Mouse (Mus musculus): ENCODE data around the gene Bach2. TPM values are rescaled to one million over a fixed set of nuclear protein-coding genes. Genes with fewer than 3 reads are reported as not detected.
A peak's percentile ranks its signal among the peaks of the same experiment; 100 is the strongest.

Gene Bach2
- total RNA-seq, 2 experiments from 2014 or later = 16.8 to 17.9 TPM

- intact Hi-C loops (cut with DNase I) = loop anchor here (1.0 to 5.0 kb wide), 2 partner anchors 25 to 124 kb away; no protein-coding TSS in a partner anchor
- DNase-seq = no peak
These were observed 137.3 kb downstream of the Bach2 start for GRCm38 (mm10) chr4:32375721-32376526.

- intact Hi-C loops (cut with DNase I) = loop anchor here (1.0 to 5.0 kb wide), 2 partner anchors 25 to 124 kb away; no protein-coding TSS in a partner anchor
- no peak for DNase-seq
These were observed 137.9 kb downstream of the Bach2 start for GRCm38 (mm10) chr4:32376527-32376948.

GRCm38 (mm10) chr4:32379140-32379539 lies 140.5 kb downstream of the Bach2 start:
- intact Hi-C loops (cut with DNase I) = loop anchor here (5.0 kb wide), 1 partner anchor 127 kb away; no protein-coding TSS in a partner anchor
- no peak for DNase-seq

GRCm38 (mm10) chr4:32381666-32382381 lies 143.2 kb downstream of the Bach2 start:
- DNase-seq = no peak
- intact Hi-C loops (cut with DNase I) = no loop called here

- intact Hi-C loops (cut with DNase I) = loop anchor here (5.0 kb wide), 1 partner anchor 48 kb away; no protein-coding TSS in a partner anchor
- no peak for DNase-seq
These were observed 146.5 kb downstream of the Bach2 start for GRCm38 (mm10) chr4:32385121-32385520.

GRCm38 (mm10) chr4:32385623-32386022 lies 147.0 kb downstream of the Bach2 start:
- DNase-seq = no peak
- intact Hi-C loops (cut with DNase I) = loop anchor here (5.0 kb wide), 1 partner anchor 48 kb away; no protein-coding TSS in a partner anchor

GRCm38 (mm10) chr4:32386346-32386745 lies 147.7 kb downstream of the Bach2 start:
- intact Hi-C loops (cut with DNase I) = loop anchor here (5.0 kb wide), 1 partner anchor 49 kb away; no protein-coding TSS in a partner anchor
- DNase-seq = peak in 1 of 2 experiments; percentile 33

GRCm38 (mm10) chr4:32386931-32387330 lies 148.3 kb downstream of the Bach2 start:
- intact Hi-C loops (cut with DNase I) = loop anchor here (5.0 kb wide), 1 partner anchor 50 kb away; no protein-coding TSS in a partner anchor
- peak in 1 of 2 experiments; percentile 56 for DNase-seq

- intact Hi-C loops (cut with DNase I) = loop anchor here (5.0 kb wide), 1 partner anchor 50 kb away; no protein-coding TSS in a partner anchor
- DNase-seq = peak; percentile 82 to 83
These were observed 149.1 kb downstream of the Bach2 start for GRCm38 (mm10) chr4:32387479-32388240.

GRCm38 (mm10) chr4:32388564-32388963 lies 150.0 kb downstream of the Bach2 start:
- no peak for DNase-seq
- intact Hi-C loops (cut with DNase I) = loop anchor here (5.0 kb wide), 1 partner anchor 51 kb away; no protein-coding TSS in a partner anchor

GRCm38 (mm10) chr4:32389107-32389800 lies 150.7 kb downstream of the Bach2 start:
- intact Hi-C loops (cut with DNase I) = loop anchor here (5.0 kb wide), 1 partner anchor 52 kb away; no protein-coding TSS in a partner anchor
- DNase-seq = no peak

GRCm38 (mm10) chr4:32391260-32391659 lies 152.7 kb downstream of the Bach2 start:
- intact Hi-C loops (cut with DNase I) = loop anchor here (10.0 kb wide), 1 partner anchor 114 kb away; no protein-coding TSS in a partner anchor
- peak in 1 of 2 experiments; percentile 27 for DNase-seq

GRCm38 (mm10) chr4:32393226-32393625 lies 154.6 kb downstream of the Bach2 start:
- intact Hi-C loops (cut with DNase I) = loop anchor here (10.0 kb wide), 1 partner anchor 112 kb away; no protein-coding TSS in a partner anchor
- no peak for DNase-seq

GRCm38 (mm10) chr4:32393951-32394350 lies 155.3 kb downstream of the Bach2 start:
- no peak for DNase-seq
- intact Hi-C loops (cut with DNase I) = loop anchor here (10.0 kb wide), 1 partner anchor 111 kb away; no protein-coding TSS in a partner anchor

- no peak for DNase-seq
- intact Hi-C loops (cut with DNase I) = loop anchor here (10.0 kb wide), 1 partner anchor 110 kb away; no protein-coding TSS in a partner anchor
These were observed 156.2 kb downstream of the Bach2 start for GRCm38 (mm10) chr4:32394850-32395249.

- DNase-seq = no peak
- intact Hi-C loops (cut with DNase I) = no loop called here
These were observed 162.9 kb downstream of the Bach2 start for GRCm38 (mm10) chr4:32401459-32401858.

GRCm38 (mm10) chr4:32403506-32403905 lies 164.9 kb downstream of the Bach2 start:
- no peak for DNase-seq
- intact Hi-C loops (cut with DNase I) = no loop called here

- intact Hi-C loops (cut with DNase I) = no loop called here
- no peak for DNase-seq
These were observed 166.7 kb downstream of the Bach2 start for GRCm38 (mm10) chr4:32405149-32405882.

GRCm38 (mm10) chr4:32405985-32406384 lies 167.4 kb downstream of the Bach2 start:
- intact Hi-C loops (cut with DNase I) = no loop called here
- no peak for DNase-seq
